Mouse (Mus musculus): ENCODE data around the gene Bcor. TPM values are rescaled to one million over a fixed set of nuclear protein-coding genes. Genes with fewer than 3 reads are reported as not detected.

Gene Bcor
- total and polyA plus RNA-seq, 3 experiments: 44.6 to 88.7 (median 61.6) TPM

- Histone ChIP-seq H3K9ac (ENCODE audit: control insufficient read depth, low read depth, low read length, poor library complexity, severe bottlenecking) (no peak overlapping the region), H3K4me1 (ENCODE audit: control insufficient read depth in 1 of 2, insufficient read depth in 2 of 2, low read length in 2 of 2) (peaks cover 6 to 9% of the 10 kb centered on the region in 2 experiments; a peak in 3 of 4 replicates), H3K27ac (ENCODE audit: control insufficient read depth, low read depth, low read length) (no peak overlapping the region), H3K9me3 (replicated peaks; ENCODE audit: insufficient read depth, low read length) (no peaks in the 10 kb centered on the region), H3K27me3 (ENCODE audit: control insufficient read depth in 1 of 2, insufficient read depth in 2 of 2, low read length in 2 of 2) (no peaks in the 10 kb centered on the region), H3K36me3 (ENCODE audit: control insufficient read depth in 1 of 2, insufficient read depth in 2 of 2, low read length in 2 of 2) (peaks cover 3 to 11% of the 10 kb centered on the region in 2 experiments; a peak in 3 of 4 replicates), H3K79me2 (ENCODE audit: control insufficient read depth, insufficient read depth, low read length, poor library complexity) (peaks cover 9% of the 10 kb centered on the region), H3K4me3 (ENCODE audit: control insufficient read depth in 1 of 2, insufficient read depth in 1 of 2, low read depth in 2 of 2, low read length in 2 of 2) (no peak overlapping the region)
- TF ChIP-seq SMC3 (IDR thresholded peaks at IDR 0.05; ENCODE audit: low read depth, low read length) (no peak), MYC (IDR thresholded peaks at IDR 0.05; ENCODE audit: low read depth, low read length) (no peak), NRF1 (IDR thresholded peaks at IDR 0.05; ENCODE audit: insufficient read depth, low read depth, low read length, poor library complexity, severe bottlenecking) (no peak), RAD21 (IDR thresholded peaks at IDR 0.05; ENCODE audit: low read depth, low read length) (no peak), ELF1 (IDR thresholded peaks at IDR 0.05; ENCODE audit: low read depth, low read length) (no peak), NELFE (IDR thresholded peaks at IDR 0.05; ENCODE audit: low read depth, low read length) (no peak), BHLHE40 (IDR thresholded peaks at IDR 0.05; ENCODE audit: borderline replicate concordance, low read depth, low read length) (no peak), MYB (IDR thresholded peaks at IDR 0.05; ENCODE audit: low read depth, low read length) (no peak), POLR2A (IDR thresholded peaks at IDR 0.05; ENCODE audit: control insufficient read depth in 1 of 2, insufficient read depth in 1 of 2, low read depth in 1 of 2, low read length in 2 of 2, poor library complexity in 1 of 2) (no peak), ZMIZ1 (IDR thresholded peaks at IDR 0.05; ENCODE audit: low read depth, low read length) (no peak), POLR2AphosphoS5 (IDR thresholded peaks at IDR 0.05; ENCODE audit: borderline replicate concordance, low read depth, low read length) (no peak), GABPA (IDR thresholded peaks at IDR 0.05; ENCODE audit: low read depth, low read length) (no peak)
- no peak for DNase-seq (ENCODE audit: low read depth, low spot score)
Measured at GRCm38 (mm10) chrX:12096783-12097526, 63.2 kb downstream of the Bcor start.

- Histone ChIP-seq H3K9ac (ENCODE audit: control insufficient read depth, low read depth, low read length, poor library complexity, severe bottlenecking) (no peak overlapping the region), H3K4me1 (ENCODE audit: control insufficient read depth in 1 of 2, insufficient read depth in 2 of 2, low read length in 2 of 2) (peaks cover 8 to 24% of the 10 kb centered on the region in 2 experiments), H3K9me3 (replicated peaks; ENCODE audit: insufficient read depth, low read length) (no peaks in the 10 kb centered on the region), H3K79me2 (ENCODE audit: control insufficient read depth, insufficient read depth, low read length, poor library complexity) (peaks cover 19% of the 10 kb centered on the region), H3K36me3 (ENCODE audit: control insufficient read depth in 1 of 2, insufficient read depth in 2 of 2, low read length in 2 of 2) (peaks cover 0 to 18% of the 10 kb centered on the region in 2 experiments), H3K27me3 (ENCODE audit: control insufficient read depth in 1 of 2, insufficient read depth in 2 of 2, low read length in 2 of 2) (no peaks in the 10 kb centered on the region), H3K27ac (ENCODE audit: control insufficient read depth, low read depth, low read length) (no peak overlapping the region), H3K4me3 (ENCODE audit: control insufficient read depth in 1 of 2, insufficient read depth in 1 of 2, low read depth in 2 of 2, low read length in 2 of 2) (no peak overlapping the region)
- no peak for TF ChIP-seq POLR2AphosphoS5 (IDR thresholded peaks at IDR 0.05; ENCODE audit: borderline replicate concordance, low read depth, low read length)
- no peak for TF ChIP-seq KAT2A (conservative IDR thresholded peaks at IDR 0.05; ENCODE audit: low read depth, low read length)
- TF ChIP-seq MAX (IDR thresholded peaks at IDR 0.05; ENCODE audit: low read length): no peak
- no peak for TF ChIP-seq BHLHE40 (IDR thresholded peaks at IDR 0.05; ENCODE audit: borderline replicate concordance, low read depth, low read length)
- no peak for TF ChIP-seq TCF12 (IDR thresholded peaks at IDR 0.05; ENCODE audit: low read depth, low read length)
- TF ChIP-seq MAFK (IDR thresholded peaks at IDR 0.05; ENCODE audit: borderline replicate concordance, low read depth, low read length): no peak
- TF ChIP-seq USF1 (IDR thresholded peaks at IDR 0.05; ENCODE audit: low read depth, low read length): no peak
- no peak for TF ChIP-seq SIN3A (IDR thresholded peaks at IDR 0.05; ENCODE audit: low read length)
- TF ChIP-seq POLR2AphosphoS2 (IDR thresholded peaks at IDR 0.05; ENCODE audit: low read length): no peak
- no peak for TF ChIP-seq NRF1 (IDR thresholded peaks at IDR 0.05; ENCODE audit: insufficient read depth, low read depth, low read length, poor library complexity, severe bottlenecking)
- TF ChIP-seq CHD2 (IDR thresholded peaks at IDR 0.05; ENCODE audit: low read length): no peak
- no peak for TF ChIP-seq TAL1 (IDR thresholded peaks at IDR 0.05; ENCODE audit: low read length)
- TF ChIP-seq EP300 (IDR thresholded peaks at IDR 0.05; ENCODE audit: low read depth in 1 of 2, low read length in 2 of 2): no peak
- no peak for TF ChIP-seq MAZ (IDR thresholded peaks at IDR 0.05; ENCODE audit: low read depth, low read length)
- TF ChIP-seq ZMIZ1 (IDR thresholded peaks at IDR 0.05; ENCODE audit: low read depth, low read length): no peak
- no peak for TF ChIP-seq MXI1 (IDR thresholded peaks at IDR 0.05; ENCODE audit: low read depth, low read length)
- no peak for TF ChIP-seq SMC3 (IDR thresholded peaks at IDR 0.05; ENCODE audit: low read depth, low read length)
- peak; percentile 24 for DNase-seq (ENCODE audit: low read depth, low spot score)
Measured at GRCm38 (mm10) chrX:12093371-12093770, 66.8 kb downstream of the Bcor start.
